Mouse (Mus musculus) liver, embryonic 14.5 days (tissue): ENCODE data around the gene Lca5. TPM values are rescaled to one million over a fixed set of nuclear protein-coding genes. Genes with fewer than 3 reads are reported as not detected.

ENCODE experiments used
- ATAC-seq: fragments of 200-750 bp; cut with Nextera tagmentation; 2 replicates; pipeline ENCODE4 v1.8.0; 2017; ENCODE audit warnings: moderate number of reproducible peaks, mild to moderate bottlenecking, moderate library complexity; ENCODE audit not compliant: insufficient read depth
- DNase-seq, 3 experiments: peaks; one replicate each; pipeline ENCODE4 v3.0.0-alpha.2; 2012 to 2013; ENCODE audit warnings: low read depth in 3 of 3, low spot score in 3 of 3
- H3K27ac ChIP-seq: fragments of 300-500 bp; sonication (generic); 2 replicates; pipeline ENCODE4 v1.5.1; 2014; ENCODE audit warnings: moderate library complexity, mild to moderate bottlenecking, control low read depth, inconsistent platforms
- H3K27me3 ChIP-seq: fragments of 300-500 bp; sonication (generic); 2 replicates; pipeline ENCODE4 v1.6.1; 2014; ENCODE audit warnings: mild to moderate bottlenecking, low read length, moderate library complexity; ENCODE audit not compliant: control insufficient read depth, insufficient read depth
- H3K36me3 ChIP-seq: fragments of 300-500 bp; sonication (generic); replicated peaks from 2 replicates; pipeline ENCODE4 v1.6.1; 2014; ENCODE audit warnings: low read depth; ENCODE audit not compliant: control insufficient read depth, insufficient read depth
- H3K4me1 ChIP-seq, 2 experiments: fragments of 200-500 bp in 1 of 2; fragments of 300-500 bp in 1 of 2; sonication (generic) in 1 of 2; replicated peaks; 2 replicates each; pipeline ENCODE4 v1.6.1; 2012 to 2014; ENCODE audit warnings: antibody characterized with exemption in 1 of 2, inconsistent platforms in 1 of 2, low read length in 1 of 2; ENCODE audit not compliant: control insufficient read depth in 2 of 2, insufficient read depth in 2 of 2
- H3K4me2 ChIP-seq: fragments of 300-500 bp; sonication (generic); 2 replicates; pipeline ENCODE4 v1.6.1; 2014; ENCODE audit warnings: low read depth, mild to moderate bottlenecking, control low read depth, moderate library complexity
- H3K4me3 ChIP-seq, 2 experiments: fragments of 200-500 bp in 1 of 2; fragments of 300-500 bp in 1 of 2; sonication (generic) in 1 of 2; 2 replicates each; pipeline ENCODE4 v1.5.1; 2012 to 2014; ENCODE audit warnings: low read depth in 2 of 2, low read length in 2 of 2, mild to moderate bottlenecking in 2 of 2, control low read depth in 1 of 2, inconsistent platforms in 1 of 2, moderate library complexity in 1 of 2; ENCODE audit not compliant: insufficient read depth in 1 of 2
- H3K9ac ChIP-seq: fragments of 300-500 bp; sonication (generic); replicated peaks from 2 replicates; pipeline ENCODE4 v1.6.1; 2014; ENCODE audit warnings: mild to moderate bottlenecking, control low read depth, moderate library complexity
- H3K9me3 ChIP-seq: fragments of 300-500 bp; sonication (generic); 2 replicates; pipeline ENCODE4 v1.6.1; 2016; ENCODE audit warnings: low read length, mixed read lengths; ENCODE audit not compliant: control insufficient read depth
- CTCF ChIP-seq: IDR thresholded peaks from 2 replicates; pipeline ENCODE4 v1.5.1; 2016; ENCODE audit warnings: antibody characterized with exemption, low read depth, control low read depth
- EP300 ChIP-seq: IDR thresholded peaks from 2 replicates; pipeline ENCODE4 v1.6.1; 2016; ENCODE audit warnings: antibody characterized with exemption, low read depth
- WGBS: fragments of 180-500 bp; shearing (Covaris S2); extraction: QIAGEN DNeasy Blood & Tissue Kit; methylation state at CpG from one replicate; pipeline ENCODE4 v1.1.7; 2014; ENCODE audit not compliant: insufficient replicate concordance; 5-methylcytosine and 5-hydroxymethylcytosine counted together
- polyA plus RNA-seq, 2 experiments: library from polyadenylated mRNA; depleted of rRNA in 1 of 2; stranded (reverse) in 1 of 2; unstranded in 1 of 2; fragments of >200 nt; fragmentation: Nextera tagmentation in 1 of 2; extraction: Ambion mirVana in 1 of 2; gene quantifications; 2 replicates each; pipeline versions ENCODE4 v1.2.1 to v1.2.3; 2012 to 2014

The Lca5 gene
- polyA plus RNA-seq, 2 experiments = 0.59 to 1.6 TPM

DNA sequence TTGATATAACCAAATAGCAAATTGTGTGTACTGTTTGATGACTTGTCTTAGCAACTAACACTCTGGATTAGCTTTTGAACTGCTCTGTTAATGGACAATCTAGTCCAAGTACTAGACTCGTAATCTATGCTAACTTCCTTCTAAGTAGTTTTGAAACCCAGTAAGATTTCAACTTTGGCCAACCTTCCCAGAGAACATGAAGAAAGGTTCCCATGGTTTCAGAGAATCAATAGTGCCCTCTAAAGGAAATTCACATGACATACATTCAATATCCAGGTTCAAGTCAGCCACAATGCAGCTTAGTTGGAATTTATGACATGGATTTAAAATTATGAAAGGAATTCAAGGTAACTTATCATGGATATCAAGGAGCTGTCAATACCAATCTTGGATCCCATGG is 70.0 kb downstream of the Lca5 start:
- H3K36me3 ChIP-seq = no peaks in the 10 kb centered on the region
- H3K9ac ChIP-seq = no peak overlapping the region
- no peak overlapping the region for H3K4me3 ChIP-seq
- ATAC-seq (no peak), DNase-seq (no peak)
- WGBS = 12% methylated on average over 1 of the region's 1 CpGs
- no peak overlapping the region for H3K4me2 ChIP-seq
- TF ChIP-seq EP300 = no peak
- TF ChIP-seq CTCF = no peak
- H3K9me3 ChIP-seq = no peaks in the 10 kb centered on the region
- no peaks in the 10 kb centered on the region for H3K27me3 ChIP-seq
- no peak overlapping the region for H3K27ac ChIP-seq
- H3K4me1 ChIP-seq = no peaks in the 10 kb centered on the region

DNA sequence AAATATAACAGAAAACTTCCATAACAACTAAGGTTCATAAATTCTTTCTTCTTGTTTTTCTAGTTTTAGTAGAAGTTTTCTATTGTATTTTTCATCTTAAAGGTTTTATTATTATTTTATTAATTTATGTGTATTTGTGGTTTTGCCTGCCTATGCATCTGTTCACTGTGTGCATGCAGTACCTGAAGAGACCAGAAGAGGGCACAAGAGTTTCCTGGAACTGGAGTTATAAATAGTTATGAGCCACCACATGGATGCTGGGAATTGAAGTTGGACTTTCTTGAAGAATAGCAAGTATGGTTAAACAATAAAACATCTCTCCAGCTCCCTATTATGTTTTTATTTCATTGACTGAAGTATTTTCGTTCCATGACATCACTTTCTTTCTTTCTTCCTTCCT is 72.7 kb downstream of the Lca5 start:
- H3K4me2 ChIP-seq = no peak overlapping the region
- DNase-seq (peak in 1 of 3 experiments; percentile 6), ATAC-seq (no peak)
- WGBS = 61% methylated on average over 1 of the region's 1 CpGs
- H3K9ac ChIP-seq = no peak overlapping the region
- H3K4me1 ChIP-seq = no peaks in the 10 kb centered on the region
- TF ChIP-seq EP300 = no peak
- TF ChIP-seq CTCF = peak; percentile 65
- H3K27ac ChIP-seq = no peak overlapping the region
- H3K27me3 ChIP-seq = no peaks in the 10 kb centered on the region
- H3K36me3 ChIP-seq = no peaks in the 10 kb centered on the region
- no peaks in the 10 kb centered on the region for H3K9me3 ChIP-seq
- no peak overlapping the region for H3K4me3 ChIP-seq

DNA sequence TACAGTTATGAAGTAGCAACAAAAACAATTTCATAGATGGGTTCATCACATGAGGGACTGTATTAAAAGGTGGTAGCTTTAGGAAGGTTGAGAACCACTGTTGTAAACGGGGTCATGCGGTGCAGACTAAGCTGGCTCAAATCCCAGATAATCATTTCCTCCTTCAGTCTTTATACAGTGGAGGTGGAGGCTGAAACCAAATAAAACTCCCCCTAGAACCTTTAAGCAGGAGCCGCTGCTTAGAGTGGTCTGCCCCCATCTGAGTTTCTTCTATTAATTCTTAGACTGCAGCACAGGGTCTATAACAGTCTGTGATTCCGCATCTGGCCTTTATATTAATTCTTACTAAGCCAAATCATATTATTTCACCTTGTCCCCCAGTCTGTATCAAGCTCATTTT is 85.1 kb downstream of the Lca5 start:
- Histone ChIP-seq H3K4me3 (no peak overlapping the region), H3K27ac (no peak overlapping the region), H3K4me2 (no peak overlapping the region), H3K4me1 (peaks cover 0 to 2% of the 10 kb centered on the region in 2 experiments; a peak in 1 of 4 replicates), H3K9me3 (no peaks in the 10 kb centered on the region), H3K36me3 (no peaks in the 10 kb centered on the region), H3K9ac (no peak overlapping the region), H3K27me3 (no peaks in the 10 kb centered on the region)
- 67% methylated on average over 4 of the region's 4 CpGs for WGBS
- DNase-seq = no peak
- no peak for ATAC-seq
- TF ChIP-seq CTCF (no peak), EP300 (no peak)

- H3K36me3 ChIP-seq = no peaks in the 10 kb centered on the region
- H3K27ac ChIP-seq = no peak overlapping the region
- peaks cover 0 to 2% of the 10 kb centered on the region in 2 experiments; a peak in 1 of 4 replicates for H3K4me1 ChIP-seq
- no peak overlapping the region for H3K9ac ChIP-seq
- H3K27me3 ChIP-seq = no peaks in the 10 kb centered on the region
- 66% methylated on average over 7 of the region's 7 CpGs for WGBS
- DNase-seq (no peak), ATAC-seq (no peak)
- no peak overlapping the region for H3K4me3 ChIP-seq
- no peak overlapping the region for H3K4me2 ChIP-seq
- TF ChIP-seq CTCF (no peak), EP300 (no peak)
- H3K9me3 ChIP-seq = no peaks in the 10 kb centered on the region
Measured at GRCm38 (mm10) chr9:83353316-83353715, 87.6 kb downstream of the Lca5 start.

DNA sequence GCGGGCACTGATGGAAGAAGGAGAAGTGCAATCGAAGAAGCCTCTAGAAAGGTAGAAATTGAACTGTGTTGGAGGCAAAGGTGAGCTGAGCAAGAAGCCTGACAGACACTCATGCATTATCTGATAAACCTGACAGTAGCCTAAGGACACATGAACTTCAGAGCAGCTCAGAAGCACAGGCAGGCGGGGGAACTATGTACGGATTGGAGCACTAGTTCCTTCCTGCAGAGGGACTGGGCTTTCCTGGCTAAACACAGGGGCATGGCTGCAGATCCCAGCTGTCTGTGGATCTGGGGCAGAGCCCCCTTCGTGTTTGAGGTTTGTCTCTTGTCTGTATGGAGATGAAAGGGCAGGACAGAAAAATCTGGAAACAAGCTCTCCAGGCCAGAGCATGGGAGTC is 89.8 kb downstream of the Lca5 start:
- peaks cover 0 to 2% of the 10 kb centered on the region in 2 experiments; a peak in 1 of 4 replicates for H3K4me1 ChIP-seq
- H3K9ac ChIP-seq = no peak overlapping the region
- no peak overlapping the region for H3K4me3 ChIP-seq
- H3K9me3 ChIP-seq = no peaks in the 10 kb centered on the region
- no peak overlapping the region for H3K4me2 ChIP-seq
- H3K27me3 ChIP-seq = no peaks in the 10 kb centered on the region
- H3K36me3 ChIP-seq = no peaks in the 10 kb centered on the region
- no peak for DNase-seq
- WGBS = 44% methylated on average over 5 of the region's 5 CpGs
- no peak for ATAC-seq
- H3K27ac ChIP-seq = no peak overlapping the region
- TF ChIP-seq EP300 (no peak), CTCF (no peak)

DNA sequence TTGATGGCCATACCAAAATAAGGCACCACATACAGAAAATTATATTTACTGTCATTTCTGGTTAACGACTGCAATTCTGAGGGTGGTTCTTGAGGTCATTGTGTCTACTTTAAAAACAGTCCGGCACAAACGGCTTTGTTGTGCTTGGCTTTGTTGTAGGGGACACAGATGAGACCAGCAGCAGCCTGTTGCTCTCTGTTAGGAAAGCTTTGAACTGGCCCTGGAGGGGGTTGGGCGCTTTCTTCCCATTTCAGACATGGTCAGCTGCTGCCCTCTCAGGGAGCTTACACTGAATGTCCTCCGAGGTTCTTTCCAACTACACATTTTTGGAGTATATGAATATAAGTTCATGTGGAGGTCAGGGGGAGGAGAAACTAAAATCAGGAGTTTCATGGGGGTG is 90.3 kb downstream of the Lca5 start:
- Histone ChIP-seq H3K27ac (no peak overlapping the region), H3K4me1 (peaks cover 0 to 2% of the 10 kb centered on the region in 2 experiments; a peak in 1 of 4 replicates), H3K9ac (no peak overlapping the region), H3K36me3 (no peaks in the 10 kb centered on the region), H3K9me3 (no peaks in the 10 kb centered on the region), H3K4me3 (no peak overlapping the region), H3K4me2 (no peak overlapping the region), H3K27me3 (no peaks in the 10 kb centered on the region)
- 26% methylated on average over 5 of the region's 5 CpGs for WGBS
- DNase-seq (no peak), ATAC-seq (no peak)
- TF ChIP-seq EP300 = no peak
- TF ChIP-seq CTCF = no peak; the same call in 1 of the 2 replicates
